Mouse (Mus musculus) lung, postnatal 0 days (tissue): Measurements from ENCODE around the gene Sash1.

Experiments
- CTCF ChIP-seq: IDR thresholded peaks from 2 replicates; pipeline ENCODE4 v1.5.1; 2016; ENCODE audit warnings: antibody characterized with exemption, mild to moderate bottlenecking
- EP300 ChIP-seq: IDR thresholded peaks from 2 replicates; pipeline ENCODE4 v1.6.1; 2016; ENCODE audit warnings: antibody characterized with exemption, mild to moderate bottlenecking, control low read depth

DNA sequence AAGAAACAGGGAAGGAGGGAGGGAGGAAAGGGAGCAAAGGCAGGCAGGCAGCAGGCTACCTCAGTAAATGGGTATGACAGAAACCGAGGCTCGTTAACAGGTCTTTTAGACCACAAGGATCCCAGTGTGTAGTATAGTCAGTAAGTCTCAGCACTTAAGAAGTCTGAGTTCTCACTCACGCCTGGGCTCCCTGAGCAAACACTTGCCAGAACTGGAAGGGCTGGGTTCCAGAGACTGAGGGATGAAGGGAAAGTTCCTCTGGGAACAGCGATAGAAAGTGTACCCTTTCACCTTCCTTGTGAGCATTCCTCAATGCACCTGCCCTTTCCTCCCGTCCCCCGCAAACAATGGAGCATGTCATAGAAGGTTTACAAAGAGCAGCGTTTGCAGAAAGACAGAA, 16.5 kb upstream of the Sash1 start:
- no peak for TF ChIP-seq CTCF
- TF ChIP-seq EP300: no peak
